Mouse (Mus musculus) lung, postnatal 0 days (tissue): ENCODE measurements at regions not wholly inside any gene's neighbourhood (a gene's known extent, or its start where the extent isn't known, plus 50 kb on each side); places are given as distances from the start of the nearest gene placed in this dataset.
A peak's percentile ranks its signal among the peaks of the same experiment; 100 is the strongest.

Experiments used
- ATAC-seq: fragments of 200-750 bp; cut with Nextera tagmentation; 2 replicates; pipeline ENCODE4 v1.8.0; 2017; ENCODE audit warnings: moderate library complexity
- DNase-seq: peaks from one replicate; pipeline ENCODE4 v3.0.0-alpha.2; 2016; ENCODE audit warnings: low spot score
- H3K27ac ChIP-seq: fragments of 300-500 bp; sonication (generic); 2 replicates; pipeline ENCODE4 v1.5.1; 2014; ENCODE audit warnings: antibody characterized with exemption, mild to moderate bottlenecking, low read length, mixed read lengths
- H3K27me3 ChIP-seq: fragments of 300-500 bp; sonication (generic); replicated peaks from 2 replicates; pipeline ENCODE4 v1.6.1; 2014; ENCODE audit warnings: low read length, mixed read lengths; ENCODE audit not compliant: insufficient read depth
- H3K36me3 ChIP-seq: fragments of 300-500 bp; sonication (generic); 2 replicates; pipeline ENCODE4 v1.6.1; 2014; ENCODE audit warnings: low read length, mixed read lengths; ENCODE audit not compliant: insufficient read depth
- H3K4me1 ChIP-seq: fragments of 300-500 bp; sonication (generic); 2 replicates; pipeline ENCODE4 v1.6.1; 2014; ENCODE audit warnings: antibody characterized with exemption, low read depth, low read length, mixed read lengths; ENCODE audit not compliant: insufficient read depth
- H3K4me2 ChIP-seq: fragments of 300-500 bp; sonication (generic); replicated peaks from 2 replicates; pipeline ENCODE4 v1.6.1; 2014; ENCODE audit warnings: low read depth, mild to moderate bottlenecking, low read length, moderate library complexity, mixed read lengths
- H3K4me3 ChIP-seq: fragments of 300-500 bp; sonication (generic); 2 replicates; pipeline ENCODE4 v1.5.1; 2014; ENCODE audit warnings: low read depth, low read length
- H3K9ac ChIP-seq: fragments of 300-500 bp; sonication (generic); replicated peaks from 2 replicates; pipeline ENCODE4 v1.6.1; 2014; ENCODE audit warnings: low read depth, mild to moderate bottlenecking
- H3K9me3 ChIP-seq: fragments of 300-500 bp; sonication (generic); 2 replicates; pipeline ENCODE4 v1.6.1; 2016; ENCODE audit warnings: low read length, mixed read lengths
- CTCF ChIP-seq: IDR thresholded peaks from 2 replicates; pipeline ENCODE4 v1.5.1; 2016; ENCODE audit warnings: antibody characterized with exemption, mild to moderate bottlenecking
- EP300 ChIP-seq: IDR thresholded peaks from 2 replicates; pipeline ENCODE4 v1.6.1; 2016; ENCODE audit warnings: antibody characterized with exemption, mild to moderate bottlenecking, control low read depth
- WGBS: fragments of 180-500 bp; shearing (Covaris S2); extraction: QIAGEN DNeasy Blood & Tissue Kit; methylation state at CpG from one replicate; pipeline ENCODE4 v1.1.7; 2014; 5-methylcytosine and 5-hydroxymethylcytosine counted together

- peak overlapping the region; percentile 85 for H3K27ac ChIP-seq
- peak; percentile 32 for TF ChIP-seq EP300
- no peak for TF ChIP-seq CTCF
- no peaks in the 10 kb centered on the region for H3K9me3 ChIP-seq
- no peaks in the 10 kb centered on the region for H3K36me3 ChIP-seq
- no peak overlapping the region for H3K9ac ChIP-seq
- no peak overlapping the region for H3K4me2 ChIP-seq
- ATAC-seq (peak; percentile 52), DNase-seq (peak; percentile 65)
- no peaks in the 10 kb centered on the region for H3K27me3 ChIP-seq
- WGBS: 38% methylated on average over 10 of the region's 10 CpGs
- H3K4me3 ChIP-seq: no peak overlapping the region
- H3K4me1 ChIP-seq: peaks cover 25% of the 10 kb centered on the region; the same call in 1 of the 2 replicates
Measured at GRCm38 (mm10) chr16:95833455-95833854, 131.6 kb downstream of the Ets2 start.

GRCm38 (mm10) chr16:95832346-95832739, 130.5 kb downstream of the Ets2 start:
- TF ChIP-seq CTCF: no peak
- TF ChIP-seq EP300: no peak
- Histone ChIP-seq H3K4me2 (no peak overlapping the region), H3K9ac (no peak overlapping the region), H3K9me3 (no peaks in the 10 kb centered on the region), H3K27ac (peak overlapping the region; percentile 85), H3K27me3 (no peaks in the 10 kb centered on the region), H3K36me3 (no peaks in the 10 kb centered on the region), H3K4me3 (no peak overlapping the region), H3K4me1 (peaks cover 25% of the 10 kb centered on the region; the same call in 1 of the 2 replicates)
- WGBS: 29% methylated on average over 9 of the region's 9 CpGs
- ATAC-seq (no peak), DNase-seq (no peak)

- Histone ChIP-seq H3K27ac (peak overlapping the region; percentile 85), H3K9ac (no peak overlapping the region), H3K4me1 (peaks cover 25% of the 10 kb centered on the region; the same call in 1 of the 2 replicates), H3K36me3 (no peaks in the 10 kb centered on the region), H3K9me3 (no peaks in the 10 kb centered on the region), H3K4me2 (no peak overlapping the region), H3K4me3 (no peak overlapping the region), H3K27me3 (no peaks in the 10 kb centered on the region)
- 16% methylated on average over 11 of the region's 11 CpGs for WGBS
- ATAC-seq (peak; percentile 86), DNase-seq (peak; percentile 89)
- TF ChIP-seq CTCF (no peak), EP300 (peak; percentile 96)
Measured at GRCm38 (mm10) chr16:95831566-95832345, 129.9 kb downstream of the Ets2 start.

GRCm38 (mm10) chr16:95827402-95827737, 125.5 kb downstream of the Ets2 start:
- ATAC-seq (no peak), DNase-seq (no peak)
- Histone ChIP-seq H3K27ac (no peak overlapping the region), H3K9me3 (no peaks in the 10 kb centered on the region), H3K27me3 (no peaks in the 10 kb centered on the region), H3K4me2 (no peak overlapping the region), H3K4me3 (no peak overlapping the region), H3K4me1 (peaks cover 19% of the 10 kb centered on the region; the same call in 1 of the 2 replicates), H3K9ac (no peak overlapping the region), H3K36me3 (no peaks in the 10 kb centered on the region)
- TF ChIP-seq EP300 (no peak), CTCF (no peak)
- 72% methylated on average over 6 of the region's 6 CpGs for WGBS

GRCm38 (mm10) chr16:95826681-95827401, 125.0 kb downstream of the Ets2 start:
- H3K4me3 ChIP-seq: no peak overlapping the region
- no peak overlapping the region for H3K27ac ChIP-seq
- no peak for TF ChIP-seq EP300
- no peak for TF ChIP-seq CTCF
- no peaks in the 10 kb centered on the region for H3K27me3 ChIP-seq
- no peak for DNase-seq
- peaks cover 13% of the 10 kb centered on the region; the same call in 1 of the 2 replicates for H3K4me1 ChIP-seq
- H3K4me2 ChIP-seq: no peak overlapping the region
- 61% methylated on average over 5 of the region's 5 CpGs for WGBS
- H3K36me3 ChIP-seq: no peaks in the 10 kb centered on the region
- ATAC-seq: no peak
- no peaks in the 10 kb centered on the region for H3K9me3 ChIP-seq
- no peak overlapping the region for H3K9ac ChIP-seq

- WGBS: 24% methylated on average over 5 of the region's 5 CpGs
- no peak for ATAC-seq
- TF ChIP-seq EP300: no peak
- TF ChIP-seq CTCF: no peak
- no peaks in the 10 kb centered on the region for H3K36me3 ChIP-seq
- H3K4me3 ChIP-seq: no peak overlapping the region
- H3K4me1 ChIP-seq: peaks cover 13% of the 10 kb centered on the region; the same call in 1 of the 2 replicates
- no peaks in the 10 kb centered on the region for H3K27me3 ChIP-seq
- H3K9me3 ChIP-seq: no peaks in the 10 kb centered on the region
- peak overlapping the region; percentile 81 for H3K27ac ChIP-seq
- DNase-seq: peak; percentile 32
- H3K4me2 ChIP-seq: no peak overlapping the region
- no peak overlapping the region for H3K9ac ChIP-seq
Measured at GRCm38 (mm10) chr16:95825723-95826122, 123.8 kb downstream of the Ets2 start.
